Mouse (Mus musculus): ENCODE measurements around the gene Cpne9. TPM values are rescaled to one million over a fixed set of nuclear protein-coding genes. Genes with fewer than 3 reads are reported as not detected.

Gene Cpne9
- polyA plus RNA-seq, 1 experiment from 2014 or later, result 1.5 TPM

DNA sequence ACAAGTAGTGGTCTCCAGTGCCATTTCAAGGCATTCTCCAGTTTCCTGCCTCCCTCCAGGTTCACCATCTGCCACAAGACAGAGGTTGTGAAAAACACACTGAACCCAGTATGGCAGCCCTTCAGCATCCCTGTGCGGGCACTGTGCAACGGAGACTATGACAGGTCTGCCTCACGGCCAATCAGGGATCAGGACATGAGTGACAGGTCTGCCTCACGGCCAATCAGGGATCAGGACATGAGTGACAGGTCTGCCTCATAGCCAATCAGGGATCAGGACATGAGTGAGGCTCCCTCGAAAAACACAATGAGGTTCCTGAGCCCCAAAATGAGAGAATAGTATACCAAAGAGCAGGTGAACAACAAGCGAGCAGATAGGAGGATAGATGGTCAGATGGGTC, 8.2 kb downstream of the Cpne9 start:
- H3K27me3 ChIP-seq (replicated peaks), result no peaks in the 10 kb centered on the region; the same call in 1 of the 2 replicates
- no peak overlapping the region for H3K27ac ChIP-seq (replicated peaks)
- ATAC-seq (ENCODE audit: low FRiP score), result no peak
- H3K36me3 ChIP-seq, result no peaks in the 10 kb centered on the region
- WGBS, result 70% methylated on average over 6 of the region's 6 CpGs
- no peak overlapping the region for H3K9ac ChIP-seq (replicated peaks)
- no peaks in the 10 kb centered on the region for H3K9me3 ChIP-seq (replicated peaks)
- no peak overlapping the region for H3K4me2 ChIP-seq
- no peak overlapping the region for H3K4me3 ChIP-seq (replicated peaks)
- no peaks in the 10 kb centered on the region for H3K4me1 ChIP-seq

GRCm38 (mm10) chr6:113292938-113293337, 10.8 kb downstream of the Cpne9 start:
- H3K4me1 ChIP-seq, result no peaks in the 10 kb centered on the region
- no peak overlapping the region for H3K9ac ChIP-seq (replicated peaks)
- H3K36me3 ChIP-seq, result no peaks in the 10 kb centered on the region
- H3K4me2 ChIP-seq, result no peak overlapping the region
- no peaks in the 10 kb centered on the region for H3K27me3 ChIP-seq (replicated peaks)
- H3K27ac ChIP-seq (replicated peaks), result no peak overlapping the region
- ATAC-seq (ENCODE audit: low FRiP score), result no peak
- H3K4me3 ChIP-seq (replicated peaks), result no peak overlapping the region
- WGBS, result 81% methylated on average over 5 of the region's 5 CpGs
- H3K9me3 ChIP-seq (replicated peaks), result no peaks in the 10 kb centered on the region

DNA sequence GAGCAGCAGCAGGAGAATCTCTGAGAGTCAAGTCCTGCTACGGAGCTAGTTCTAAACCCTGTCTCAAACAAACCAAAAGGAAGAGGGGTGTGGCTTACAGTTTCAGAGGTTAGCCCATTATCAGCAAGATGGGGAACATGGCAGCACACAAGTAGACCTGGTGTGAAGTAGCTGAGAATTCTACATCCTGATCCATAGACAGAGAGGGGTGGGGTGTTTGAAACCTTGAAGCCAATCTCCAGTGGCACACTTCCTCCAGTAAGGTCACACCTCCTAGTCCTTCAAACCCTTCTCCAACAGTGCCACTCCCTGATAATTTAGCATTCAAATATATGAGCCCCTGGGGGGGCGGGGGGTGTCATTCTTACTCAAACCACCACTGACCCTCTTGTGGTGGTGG, 13.9 kb downstream of the Cpne9 start:
- Histone ChIP-seq H3K9me3 (replicated peaks) (no peaks in the 10 kb centered on the region), H3K36me3 (no peaks in the 10 kb centered on the region), H3K9ac (replicated peaks) (no peak overlapping the region), H3K4me1 (no peaks in the 10 kb centered on the region), H3K4me2 (no peak overlapping the region), H3K27me3 (replicated peaks) (no peaks in the 10 kb centered on the region), H3K4me3 (replicated peaks) (no peak overlapping the region), H3K27ac (replicated peaks) (no peak overlapping the region)
- no peak for ATAC-seq (ENCODE audit: low FRiP score)
- WGBS, result 85% methylated on average over 2 of the region's 2 CpGs

- Histone ChIP-seq H3K36me3 (no peaks in the 10 kb centered on the region), H3K27me3 (replicated peaks) (no peaks in the 10 kb centered on the region), H3K9ac (replicated peaks) (no peak overlapping the region), H3K4me3 (replicated peaks) (no peak overlapping the region), H3K4me1 (no peaks in the 10 kb centered on the region), H3K27ac (replicated peaks) (no peak overlapping the region), H3K4me2 (no peak overlapping the region), H3K9me3 (replicated peaks) (no peaks in the 10 kb centered on the region)
- 78% methylated on average over 4 of the region's 4 CpGs for WGBS
- ATAC-seq (ENCODE audit: low FRiP score), result no peak
Measured at GRCm38 (mm10) chr6:113296639-113297038, 14.5 kb downstream of the Cpne9 start.

DNA sequence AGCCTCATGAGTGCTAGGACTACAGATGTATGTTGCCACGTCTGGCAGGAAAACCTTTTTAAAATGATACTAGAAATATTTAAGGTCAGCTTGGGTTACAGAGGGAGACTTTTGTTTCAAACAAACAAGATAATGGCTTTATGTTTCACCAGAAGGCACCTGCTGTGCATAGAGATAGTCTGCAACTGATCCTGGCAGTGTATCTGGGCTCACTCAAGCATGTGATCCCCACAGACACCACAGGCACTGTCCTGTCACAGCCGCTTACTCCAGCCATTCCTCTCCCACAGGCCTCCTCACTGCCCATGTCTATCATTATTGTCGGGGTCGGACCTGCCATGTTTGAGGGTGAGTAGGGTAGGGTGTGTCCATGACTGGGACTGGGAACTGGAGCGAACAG, 19.2 kb downstream of the Cpne9 start:
- Histone ChIP-seq H3K9me3 (replicated peaks) (no peaks in the 10 kb centered on the region), H3K9ac (replicated peaks) (no peak overlapping the region), H3K27ac (replicated peaks) (no peak overlapping the region), H3K4me2 (no peak overlapping the region), H3K4me1 (peaks cover 7% of the 10 kb centered on the region), H3K27me3 (replicated peaks) (no peaks in the 10 kb centered on the region), H3K36me3 (no peaks in the 10 kb centered on the region), H3K4me3 (replicated peaks) (no peak overlapping the region)
- WGBS, result 79% methylated on average over 5 of the region's 5 CpGs
- ATAC-seq (ENCODE audit: low FRiP score), result no peak

GRCm38 (mm10) chr6:113302258-113302657, 20.2 kb downstream of the Cpne9 start:
- no peak for ATAC-seq (ENCODE audit: low FRiP score)
- Histone ChIP-seq H3K27ac (replicated peaks) (no peak overlapping the region), H3K27me3 (replicated peaks) (no peaks in the 10 kb centered on the region), H3K9ac (replicated peaks) (no peak overlapping the region), H3K4me2 (no peak overlapping the region), H3K36me3 (no peaks in the 10 kb centered on the region), H3K4me1 (peaks cover 7% of the 10 kb centered on the region), H3K4me3 (replicated peaks) (no peak overlapping the region), H3K9me3 (replicated peaks) (no peaks in the 10 kb centered on the region)
- 34% methylated on average over 3 of the region's 3 CpGs for WGBS

- H3K36me3 ChIP-seq, result peaks cover 14% of the 10 kb centered on the region
- H3K27ac ChIP-seq (replicated peaks), result peak overlapping the region; percentile 97
- no peaks in the 10 kb centered on the region for H3K9me3 ChIP-seq (replicated peaks)
- H3K4me1 ChIP-seq, result peaks cover 36% of the 10 kb centered on the region
- H3K9ac ChIP-seq (replicated peaks), result peak overlapping the region; percentile 93
- H3K27me3 ChIP-seq (replicated peaks), result no peaks in the 10 kb centered on the region
- WGBS, result under 1% methylated on average over 48 of the region's 50 CpGs
- H3K4me3 ChIP-seq (replicated peaks), result peak overlapping the region; percentile 99
- H3K4me2 ChIP-seq, result peak overlapping the region; percentile 98
- peak; percentile 97 for ATAC-seq (ENCODE audit: low FRiP score)
Measured at GRCm38 (mm10) chr6:113306322-113306985, 24.3 kb downstream of the Cpne9 start.

- Histone ChIP-seq H3K9me3 (replicated peaks) (no peaks in the 10 kb centered on the region), H3K4me3 (replicated peaks) (peak within 1 kb of the TSS; percentile 99), H3K27me3 (replicated peaks) (no peaks in the 10 kb centered on the region), H3K4me2 (peak within 1 kb of the TSS; percentile 98), H3K27ac (replicated peaks) (peak within 1 kb of the TSS; percentile 97), H3K9ac (replicated peaks) (peak within 1 kb of the TSS; percentile 93), H3K4me1 (peaks cover 36% of the 10 kb centered on the region), H3K36me3 (peaks cover 15% of the 10 kb centered on the region)
- peak; percentile 74 for ATAC-seq (ENCODE audit: low FRiP score)
- WGBS, result 0% methylated on average over 32 of the region's 32 CpGs
Measured at GRCm38 (mm10) chr6:113306986-113307349, 24.9 kb downstream of the Cpne9 start, which contains the start of gene Brpf1. Gene Brpf1, plus strand, starts transcription at chr6:113307137.

- H3K4me3 ChIP-seq (replicated peaks), result peak overlapping the region; percentile 99
- no peak for ATAC-seq (ENCODE audit: low FRiP score)
- H3K27me3 ChIP-seq (replicated peaks), result no peaks in the 10 kb centered on the region
- H3K36me3 ChIP-seq, result peaks cover 19% of the 10 kb centered on the region
- H3K4me2 ChIP-seq, result peak overlapping the region; percentile 98
- peaks cover 36% of the 10 kb centered on the region for H3K4me1 ChIP-seq
- peak overlapping the region; percentile 93 for H3K9ac ChIP-seq (replicated peaks)
- WGBS, result under 1% methylated on average over 33 of the region's 34 CpGs
- peak overlapping the region; percentile 97 for H3K27ac ChIP-seq (replicated peaks)
- no peaks in the 10 kb centered on the region for H3K9me3 ChIP-seq (replicated peaks)
Measured at GRCm38 (mm10) chr6:113307481-113308121, 25.5 kb downstream of the Cpne9 start.

GRCm38 (mm10) chr6:113308141-113308540, 26.0 kb downstream of the Cpne9 start:
- 33% methylated on average over 5 of the region's 5 CpGs for WGBS
- ATAC-seq (ENCODE audit: low FRiP score), result no peak
- Histone ChIP-seq H3K9ac (replicated peaks) (peak overlapping the region; percentile 93), H3K9me3 (replicated peaks) (no peaks in the 10 kb centered on the region), H3K4me1 (peaks cover 36% of the 10 kb centered on the region), H3K36me3 (peaks cover 22% of the 10 kb centered on the region), H3K27ac (replicated peaks) (peak overlapping the region; percentile 97), H3K4me3 (replicated peaks) (peak overlapping the region; percentile 99), H3K4me2 (peak overlapping the region; percentile 98), H3K27me3 (replicated peaks) (no peaks in the 10 kb centered on the region)

GRCm38 (mm10) chr6:113315972-113316371, 33.9 kb downstream of the Cpne9 start:
- H3K9me3 ChIP-seq (replicated peaks), result no peaks in the 10 kb centered on the region
- no peak overlapping the region for H3K9ac ChIP-seq (replicated peaks)
- no peak overlapping the region for H3K4me2 ChIP-seq
- H3K4me3 ChIP-seq (replicated peaks), result no peak overlapping the region
- H3K36me3 ChIP-seq, result peaks cover 85% of the 10 kb centered on the region
- H3K4me1 ChIP-seq, result no peaks in the 10 kb centered on the region
- WGBS, result 98% methylated on average over 3 of the region's 3 CpGs
- H3K27ac ChIP-seq (replicated peaks), result no peak overlapping the region
- ATAC-seq (ENCODE audit: low FRiP score), result no peak
- no peaks in the 10 kb centered on the region for H3K27me3 ChIP-seq (replicated peaks)

Data from neural tube, embryonic 15.5 days (tissue).